ENCODE assay signal across 10 mouse cellular contexts in genomic region chr4:149563941-149564361, GRCm38 (mm10). TPM values are rescaled to one million over a fixed set of nuclear protein-coding genes. Genes with fewer than 3 reads are reported as not detected.
DNase-seq lines count a peak whose midpoint lies in the region; ATAC-seq and TF ChIP-seq lines count a peak whose summit lies in the region.
"Had no signal": no experiment of that assay in that cellular context is flagged by ENCODE, and none has a peak within 500 bp of the region (broad histone marks: within the 10 kb centered on the region; RNA-seq: fewer than 3 reads in every experiment).

No protein-coding gene starts in this region.

- DNase-seq in cerebellum, adult 11-12 months = peak; percentile 64
- no peak for DNase-seq in cerebellum, adult 8-10 months
- DNase-seq in heart, postnatal 36 days = no peak
- no peak for DNase-seq in forebrain, postnatal 0 days
- DNase-seq in ovary, adult 18-20 months (ENCODE audit: low spot score) = no peak
- no peak for DNase-seq in gastrocnemius, adult 8-10 months (ENCODE audit: low spot score in 2 of 2)
- DNase-seq: gastrocnemius, postnatal 36 days had no signal

- 34% methylated on average over 10 of the region's 10 CpGs for WGBS in heart, embryonic 15.5 days
- WGBS in forebrain, postnatal 0 days = 87% methylated on average over 10 of the region's 10 CpGs
- 83% methylated on average over 10 of the region's 10 CpGs for WGBS in limb, embryonic 13.5 days

- 0 out of 2 replicates have a peak, but pooled peaks cover 5% of the 10 kb centered on the region for H3K36me3 ChIP-seq in heart, embryonic 15.5 days
- H3K36me3 ChIP-seq in forebrain, postnatal 0 days (ENCODE audit: insufficient read depth) = peaks cover 17% of the 10 kb centered on the region
- H3K36me3 ChIP-seq in limb, embryonic 13.5 days = peaks cover 24% of the 10 kb centered on the region

- H3K9me3 ChIP-seq in heart, embryonic 15.5 days (replicated peaks) = no peaks in the 10 kb centered on the region
- H3K9me3 ChIP-seq in forebrain, postnatal 0 days (ENCODE audit: low read length) = no peaks in the 10 kb centered on the region
- H3K9me3 ChIP-seq in limb, embryonic 13.5 days = peaks cover 5% of the 10 kb centered on the region; the same call in 1 of the 2 replicates
- H3K9me3 ChIP-seq: embryonic facial prominence, embryonic 12.5 days had no signal

- 0 out of 2 replicates have a peak, but pooled peaks have one; percentile 15 for ATAC-seq in heart, embryonic 15.5 days (replicated peaks; ENCODE audit: insufficient number of reproducible peaks, insufficient read depth, low FRiP score, low read depth)
- ATAC-seq in forebrain, postnatal 0 days = no peak
- ATAC-seq in limb, embryonic 13.5 days (ENCODE audit: low FRiP score, low read depth) = no peak

- peak overlapping the region; percentile 55 for H3K4me2 ChIP-seq in heart, embryonic 15.5 days
- H3K4me2 ChIP-seq in forebrain, postnatal 0 days (ENCODE audit: low read depth) = no peak overlapping the region
- H3K4me2 ChIP-seq in limb, embryonic 13.5 days (replicated peaks) = 0 out of 2 replicates have a peak overlapping the region, but pooled peaks have one; percentile 19
- H3K4me2 ChIP-seq: embryonic facial prominence, embryonic 12.5 days had no signal

- peaks cover 54% of the 10 kb centered on the region for H3K4me1 ChIP-seq in heart, embryonic 15.5 days (replicated peaks)
- peaks cover 19% of the 10 kb centered on the region for H3K4me1 ChIP-seq in forebrain, postnatal 0 days (ENCODE audit: insufficient read depth)
- peaks cover 30% of the 10 kb centered on the region for H3K4me1 ChIP-seq in limb, embryonic 13.5 days

- no peak for TF ChIP-seq CTCF in forebrain, postnatal 0 days (IDR thresholded peaks at IDR 0.05; ENCODE audit: low read depth)

- H3K4me3 ChIP-seq in heart, embryonic 15.5 days = peak overlapping the region; percentile 26
- no peak overlapping the region for H3K4me3 ChIP-seq in forebrain, postnatal 0 days (ENCODE audit: low read depth, low read length)
- no peak overlapping the region for H3K4me3 ChIP-seq in limb, embryonic 13.5 days
- H3K4me3 ChIP-seq: embryonic facial prominence, embryonic 12.5 days had no signal

- intact Hi-C loops in heart, postnatal 36 days (cut with DNase I) = no loop called here

- H3K9ac ChIP-seq in heart, embryonic 15.5 days = no peak overlapping the region
- H3K9ac ChIP-seq in forebrain, postnatal 0 days = no peak overlapping the region
- no peak overlapping the region for H3K9ac ChIP-seq in limb, embryonic 13.5 days
- H3K9ac ChIP-seq: embryonic facial prominence, embryonic 12.5 days had no signal

- 0 out of 2 replicates have a peak overlapping the region, but pooled peaks have one; percentile 22 for H3K27ac ChIP-seq in heart, embryonic 15.5 days
- 0 out of 2 replicates have a peak overlapping the region, but pooled peaks have one; percentile 62 for H3K27ac ChIP-seq in forebrain, postnatal 0 days (ENCODE audit: low read depth, low read length)
- H3K27ac ChIP-seq in limb, embryonic 13.5 days = no peak overlapping the region

- H3K27me3 ChIP-seq in heart, embryonic 15.5 days = no peaks in the 10 kb centered on the region
- H3K27me3 ChIP-seq in forebrain, postnatal 0 days (ENCODE audit: insufficient read depth, low read length) = no peaks in the 10 kb centered on the region
- no peaks in the 10 kb centered on the region for H3K27me3 ChIP-seq in limb, embryonic 13.5 days
- H3K27me3 ChIP-seq: embryonic facial prominence, embryonic 12.5 days had no signal

RNA-seq across cellular contexts. Expression of gene Clstn1, which starts 22.3 kb away (rescaled TPM):
- polyA plus RNA-seq in heart, embryonic 15.5 days (2015; fragmentation: Nextera tagmentation; extraction: Ambion mirVana) = 21.3 and 32.1 TPM in 2 replicates
- 10 to 100 TPM; 89.5 to 92.1 TPM for total RNA-seq in heart, postnatal 36 days (2021)
- total RNA-seq in forebrain, postnatal 0 days (2014; rRNA removed) = 367 and 451 TPM in 2 replicates
- polyA plus RNA-seq in forebrain, postnatal 0 days (2015; fragmentation: Nextera tagmentation; extraction: Ambion mirVana) = 142 and 179 TPM in 2 replicates
- polyA plus RNA-seq in limb, embryonic 13.5 days (2015; fragmentation: Nextera tagmentation; extraction: Ambion mirVana) = 45.2 and 48.1 TPM in 2 replicates
- total RNA-seq in gastrocnemius, adult 8-10 months (2022) = 10 to 100 TPM; 17.1 to 25.6 (median 24.8) TPM

RNA-seq across cellular contexts. Expression of gene Ctnnbip1, which starts 45.9 kb away (rescaled TPM):
- polyA plus RNA-seq in heart, embryonic 15.5 days (2015; fragmentation: Nextera tagmentation; extraction: Ambion mirVana) = 34.7 and 38.0 TPM in 2 replicates
- 10 to 100 TPM; 29.9 to 33.3 TPM for total RNA-seq in heart, postnatal 36 days (2021)
- total RNA-seq in forebrain, postnatal 0 days (2014; rRNA removed) = 98.6 and 105 TPM in 2 replicates
- 126 and 134 TPM in 2 replicates for polyA plus RNA-seq in forebrain, postnatal 0 days (2015; fragmentation: Nextera tagmentation; extraction: Ambion mirVana)
- 80.3 and 83.9 TPM in 2 replicates for polyA plus RNA-seq in limb, embryonic 13.5 days (2015; fragmentation: Nextera tagmentation; extraction: Ambion mirVana)
- total RNA-seq in gastrocnemius, adult 8-10 months (2022) = 10 to 100 TPM; 16.3 to 22.2 (median 18.8) TPM
